Mouse (Mus musculus) spleen, adult 2 months (tissue): ENCODE measurements around the gene Slc6a9.

Experiments used
- CTCF ChIP-seq: fragments of 200-500 bp; IDR thresholded peaks from 2 replicates; pipeline ENCODE4 v1.5.1; 2011; ENCODE audit warnings: mild to moderate bottlenecking, inconsistent platforms; ENCODE audit not compliant: insufficient read depth, insufficient read length, insufficient replicate concordance; ENCODE audit errors: extremely low read depth
- POLR2A ChIP-seq: fragments of 200-500 bp; IDR thresholded peaks from 2 replicates; pipeline ENCODE4 v1.6.1; 2011; ENCODE audit warnings: low read depth, low read length, inconsistent platforms

- TF ChIP-seq CTCF (no peak), POLR2A (no peak)
These were observed 1.3 kb downstream of the Slc6a9 start for GRCm38 (mm10) chr4:117835531-117836111.
